Mouse (Mus musculus): ENCODE data around the gene Otogl. TPM values are rescaled to one million over a fixed set of nuclear protein-coding genes. Genes with fewer than 3 reads are reported as not detected.

The Otogl gene
- polyA plus RNA-seq, 1 experiment from 2014 or later = not detected

DNA sequence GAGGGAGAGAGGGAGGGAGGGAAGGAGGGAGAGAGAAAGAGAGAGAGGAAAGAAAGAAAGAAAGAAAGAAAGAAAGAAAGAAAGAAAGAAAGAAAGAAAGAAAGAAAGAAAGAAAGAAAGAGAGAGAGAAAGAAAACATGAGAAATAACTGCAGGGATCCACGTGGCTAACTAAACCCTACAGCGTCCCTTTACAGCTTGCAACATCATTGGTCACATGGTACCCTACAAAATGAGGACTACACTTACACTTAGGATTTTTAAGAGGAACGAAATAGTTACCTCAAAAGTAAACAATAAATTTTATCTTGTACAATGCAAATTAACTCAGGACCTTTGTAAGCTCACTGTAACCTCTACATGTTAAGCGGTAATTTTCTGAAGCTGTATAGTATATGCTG is 15.8 kb downstream of the Otogl start:
- no peak for DNase-seq (ENCODE audit: low spot score)
- Histone ChIP-seq H3K27ac (no peak overlapping the region), H3K4me3 (no peak overlapping the region), H3K36me3 (no peaks in the 10 kb centered on the region), H3K9me3 (replicated peaks) (no peaks in the 10 kb centered on the region), H3K27me3 (ENCODE audit: low read depth, poor library complexity, severe bottlenecking) (no peaks in the 10 kb centered on the region), H3K4me1 (no peaks in the 10 kb centered on the region)
- WGBS = 89% methylated on average over 4 of the region's 4 CpGs

DNA sequence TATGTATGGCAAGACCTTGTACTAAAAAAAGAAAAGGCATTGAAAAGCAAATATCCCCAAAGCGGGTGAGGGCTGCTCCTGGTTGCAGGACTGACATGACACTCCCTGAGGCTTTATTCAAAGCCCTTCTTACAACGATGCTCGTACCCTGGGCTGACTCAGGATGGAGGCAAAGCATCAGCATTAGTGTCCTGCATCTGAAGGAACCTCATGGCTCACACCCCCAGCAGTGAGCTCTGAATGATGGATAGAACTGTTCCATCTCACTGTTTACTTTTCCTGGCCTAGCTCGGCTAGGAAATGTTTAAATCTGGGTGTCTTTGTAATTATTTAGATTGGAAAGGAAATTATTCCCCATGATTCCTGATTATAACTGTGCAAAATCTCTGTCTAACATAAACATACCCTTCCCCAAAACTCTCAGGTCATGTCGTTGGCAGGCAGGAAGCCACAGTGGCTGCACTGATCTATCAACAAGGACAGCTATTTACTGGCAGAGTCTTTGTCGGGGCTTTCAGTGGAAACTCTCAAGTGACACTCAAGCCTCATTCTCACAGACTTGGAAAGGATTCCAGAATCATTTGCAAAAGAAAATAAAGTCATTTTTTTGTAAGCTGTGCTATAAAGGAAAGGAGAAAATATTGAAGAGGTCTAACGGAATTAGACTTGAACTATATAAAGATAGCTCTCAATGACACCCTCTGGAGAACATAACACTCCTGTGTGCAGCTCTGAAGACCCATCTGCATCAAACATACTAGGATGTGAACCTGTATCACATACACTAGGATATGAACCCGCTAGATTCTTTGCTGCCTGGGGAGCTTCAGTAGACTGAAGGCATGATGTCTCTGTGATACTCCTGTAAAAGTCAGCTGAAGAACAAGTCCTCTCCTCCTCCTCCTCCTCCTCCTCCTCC is 17.0 kb downstream of the Otogl start:
- no peak overlapping the region for H3K27ac ChIP-seq
- no peak for DNase-seq (ENCODE audit: low spot score)
- 67% methylated on average over 8 of the region's 8 CpGs for WGBS

DNA sequence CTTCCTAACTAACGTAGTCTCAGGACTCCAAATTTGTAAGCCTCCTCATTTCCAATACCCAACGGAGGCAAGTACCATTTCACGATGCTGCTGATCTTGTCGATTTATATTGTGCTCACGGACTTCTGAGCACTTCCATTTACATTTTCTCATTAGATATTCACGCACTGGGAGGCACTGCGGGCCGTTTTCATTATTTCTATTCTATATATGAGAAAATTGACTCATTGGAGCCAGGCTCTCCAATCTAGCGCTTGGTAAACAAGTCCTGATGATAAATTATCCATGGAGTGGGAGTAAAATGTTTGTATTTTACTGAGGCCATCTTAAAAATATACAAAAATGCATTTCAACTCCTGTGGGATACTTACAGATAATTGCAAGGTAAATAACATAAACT is 21.5 kb downstream of the Otogl start:
- Histone ChIP-seq H3K4me3 (no peak overlapping the region), H3K36me3 (no peaks in the 10 kb centered on the region), H3K27me3 (ENCODE audit: low read depth, poor library complexity, severe bottlenecking) (no peaks in the 10 kb centered on the region), H3K4me1 (no peaks in the 10 kb centered on the region), H3K9me3 (replicated peaks) (no peaks in the 10 kb centered on the region), H3K27ac (no peak overlapping the region)
- WGBS = 91% methylated on average over 9 of the region's 9 CpGs
- no peak for DNase-seq (ENCODE audit: low spot score)

More for the DNA sequence above, 17.0 kb downstream of the Otogl start:
- H3K9me3 ChIP-seq (replicated peaks) = no peaks in the 10 kb centered on the region
- H3K4me1 ChIP-seq = no peaks in the 10 kb centered on the region
- no peaks in the 10 kb centered on the region for H3K27me3 ChIP-seq (ENCODE audit: low read depth, poor library complexity, severe bottlenecking)
- no peaks in the 10 kb centered on the region for H3K36me3 ChIP-seq
- no peak overlapping the region for H3K4me3 ChIP-seq

GRCm38 (mm10) chr10:107872542-107872941 is 39.4 kb downstream of the Otogl start:
- H3K4me1 ChIP-seq = no peaks in the 10 kb centered on the region
- H3K27me3 ChIP-seq (ENCODE audit: low read depth, poor library complexity, severe bottlenecking) = no peaks in the 10 kb centered on the region
- no peaks in the 10 kb centered on the region for H3K36me3 ChIP-seq
- 95% methylated on average over 5 of the region's 5 CpGs for WGBS
- H3K9me3 ChIP-seq (replicated peaks) = no peaks in the 10 kb centered on the region
- no peak overlapping the region for H3K4me3 ChIP-seq
- DNase-seq (ENCODE audit: low spot score) = no peak
- H3K27ac ChIP-seq = no peak overlapping the region

DNA sequence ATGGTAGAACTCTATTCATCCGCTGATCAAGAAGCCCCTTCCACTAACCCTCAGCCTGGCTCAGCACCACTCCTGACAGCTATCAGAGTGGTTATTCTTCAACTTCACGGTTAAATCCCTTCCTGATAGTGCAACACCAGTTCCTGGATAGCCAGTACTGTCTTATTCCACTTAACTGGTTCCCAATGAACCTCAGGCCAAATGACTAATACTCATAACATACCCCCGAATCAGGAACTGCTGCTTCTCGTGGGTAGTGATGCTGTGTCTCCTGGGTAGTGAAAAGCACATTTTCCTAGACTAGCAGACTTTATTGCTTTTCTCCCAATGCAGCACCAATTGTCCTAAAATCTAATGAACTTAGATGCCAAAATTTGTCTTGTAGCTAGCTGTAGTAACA is 39.8 kb downstream of the Otogl start:
- DNase-seq (ENCODE audit: low spot score) = no peak

GRCm38 (mm10) chr10:107870540-107870939 is 41.4 kb downstream of the Otogl start:
- no peaks in the 10 kb centered on the region for H3K4me1 ChIP-seq
- no peaks in the 10 kb centered on the region for H3K27me3 ChIP-seq (ENCODE audit: low read depth, poor library complexity, severe bottlenecking)
- H3K9me3 ChIP-seq (replicated peaks) = no peaks in the 10 kb centered on the region
- no peak overlapping the region for H3K27ac ChIP-seq
- H3K36me3 ChIP-seq = no peaks in the 10 kb centered on the region
- no peak for DNase-seq (ENCODE audit: low spot score)
- WGBS = 88% methylated on average over 7 of the region's 7 CpGs
- H3K4me3 ChIP-seq = no peak overlapping the region

More for the DNA sequence above, 39.8 kb downstream of the Otogl start:
- H3K27me3 ChIP-seq (ENCODE audit: low read depth, poor library complexity, severe bottlenecking) = no peaks in the 10 kb centered on the region
- no peak overlapping the region for H3K4me3 ChIP-seq
- H3K27ac ChIP-seq = no peak overlapping the region
- H3K4me1 ChIP-seq = no peaks in the 10 kb centered on the region
- WGBS = 87% methylated on average over 4 of the region's 4 CpGs
- H3K9me3 ChIP-seq (replicated peaks) = no peaks in the 10 kb centered on the region
- no peaks in the 10 kb centered on the region for H3K36me3 ChIP-seq

DNA sequence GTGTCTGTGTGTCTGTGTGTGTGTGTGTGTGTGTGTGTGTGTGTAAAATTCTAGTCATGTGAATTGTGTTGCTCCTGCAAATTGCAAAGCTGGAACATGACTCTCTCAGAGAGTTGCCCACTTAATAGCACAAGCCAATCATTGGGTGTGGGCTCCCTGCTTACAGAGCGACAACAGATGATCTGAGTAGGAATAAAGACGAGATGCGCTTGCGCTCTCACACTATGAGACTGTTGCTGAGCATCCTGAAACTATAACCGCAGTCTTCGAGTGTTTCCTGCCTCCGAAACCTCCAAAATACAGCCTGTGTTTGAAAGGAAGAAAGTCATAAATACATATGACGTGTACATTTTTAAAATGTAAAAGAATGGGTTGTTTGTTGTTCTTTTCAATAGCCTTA is 43.0 kb downstream of the Otogl start:
- Histone ChIP-seq H3K9me3 (replicated peaks) (no peaks in the 10 kb centered on the region), H3K27me3 (ENCODE audit: low read depth, poor library complexity, severe bottlenecking) (no peaks in the 10 kb centered on the region), H3K4me3 (no peak overlapping the region), H3K4me1 (no peaks in the 10 kb centered on the region), H3K36me3 (no peaks in the 10 kb centered on the region), H3K27ac (no peak overlapping the region)
- 93% methylated on average over 8 of the region's 8 CpGs for WGBS
- no peak for DNase-seq (ENCODE audit: low spot score)

- DNase-seq (ENCODE audit: low spot score) = no peak
- no peaks in the 10 kb centered on the region for H3K4me1 ChIP-seq
- no peak overlapping the region for H3K4me3 ChIP-seq
- no peaks in the 10 kb centered on the region for H3K36me3 ChIP-seq
- WGBS = 90% methylated on average over 4 of the region's 4 CpGs
- H3K27ac ChIP-seq = no peak overlapping the region
- H3K27me3 ChIP-seq (ENCODE audit: low read depth, poor library complexity, severe bottlenecking) = no peaks in the 10 kb centered on the region
- H3K9me3 ChIP-seq (replicated peaks) = no peaks in the 10 kb centered on the region
Observed at GRCm38 (mm10) chr10:107867414-107867813, 44.5 kb downstream of the Otogl start.

DNA sequence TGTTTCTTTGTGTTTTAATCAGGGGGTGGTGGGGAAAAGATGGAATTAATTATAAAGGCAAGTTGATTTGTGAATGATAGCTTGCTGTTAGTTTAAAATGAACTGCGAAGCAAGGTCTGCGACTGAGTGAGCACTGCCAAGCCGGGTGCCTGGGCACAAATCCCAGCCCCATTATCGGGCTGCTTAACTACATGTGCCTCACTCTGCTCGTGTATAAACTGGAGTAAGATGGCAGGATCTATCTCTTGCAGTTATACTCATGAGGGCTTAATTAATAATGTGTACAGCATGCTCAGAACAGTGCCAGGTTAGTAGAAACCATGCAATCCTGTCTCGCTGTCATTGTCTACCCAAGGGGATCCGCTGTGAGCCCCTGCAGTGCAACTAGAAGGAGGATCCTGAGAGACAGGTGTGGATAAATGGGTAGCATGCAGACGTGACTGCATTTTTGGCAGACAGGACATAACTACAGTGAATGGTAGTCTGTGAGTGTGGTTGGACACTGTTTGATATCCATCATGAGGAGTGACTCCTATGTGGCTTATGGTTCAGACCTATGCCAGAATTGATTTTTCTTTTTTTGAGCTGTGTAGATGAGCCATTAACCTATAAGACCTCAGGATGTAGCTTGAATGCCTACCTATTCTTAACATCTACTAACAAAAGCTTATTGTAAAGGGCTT is 51.6 kb downstream of the Otogl start:
- WGBS = 82% methylated on average over 8 of the region's 8 CpGs
- H3K27me3 ChIP-seq (ENCODE audit: low read depth, poor library complexity, severe bottlenecking) = no peaks in the 10 kb centered on the region
- DNase-seq (ENCODE audit: low spot score) = no peak

GRCm38 (mm10) chr10:107859220-107859619 is 52.7 kb downstream of the Otogl start:
- no peak overlapping the region for H3K27ac ChIP-seq
- no peaks in the 10 kb centered on the region for H3K27me3 ChIP-seq (ENCODE audit: low read depth, poor library complexity, severe bottlenecking)
- no peaks in the 10 kb centered on the region for H3K9me3 ChIP-seq (replicated peaks)
- no peak overlapping the region for H3K4me3 ChIP-seq
- H3K36me3 ChIP-seq = no peaks in the 10 kb centered on the region
- no peak for DNase-seq (ENCODE audit: low spot score)
- H3K4me1 ChIP-seq = no peaks in the 10 kb centered on the region
- WGBS = 91% methylated on average over 3 of the region's 3 CpGs

More for the DNA sequence above, 51.6 kb downstream of the Otogl start:
- H3K4me3 ChIP-seq = no peak overlapping the region
- no peak overlapping the region for H3K27ac ChIP-seq
- H3K4me1 ChIP-seq = no peaks in the 10 kb centered on the region
- no peaks in the 10 kb centered on the region for H3K36me3 ChIP-seq
- no peaks in the 10 kb centered on the region for H3K9me3 ChIP-seq (replicated peaks)

DNA sequence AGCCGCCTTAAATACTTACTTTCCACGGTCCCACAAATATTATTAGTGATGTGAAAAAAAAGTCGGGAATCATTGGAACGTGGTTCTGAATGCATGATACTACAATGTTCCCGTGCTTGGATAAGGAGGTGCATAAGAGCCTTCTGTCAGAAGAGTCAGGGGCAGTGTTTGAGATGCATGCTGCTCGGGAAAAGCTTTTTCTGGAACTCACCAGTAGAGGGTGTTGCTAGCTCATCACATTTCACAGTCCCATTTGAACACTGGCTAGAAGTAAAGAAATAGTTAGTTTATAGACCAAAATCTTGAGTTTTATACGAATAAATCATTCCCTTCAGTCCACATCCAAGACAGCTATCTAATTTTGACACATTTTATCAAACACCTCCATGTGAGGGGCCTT is 53.2 kb downstream of the Otogl start:
- H3K36me3 ChIP-seq = no peaks in the 10 kb centered on the region
- no peak overlapping the region for H3K27ac ChIP-seq
- H3K4me1 ChIP-seq = no peaks in the 10 kb centered on the region
- DNase-seq (ENCODE audit: low spot score) = no peak
- H3K4me3 ChIP-seq = no peak overlapping the region
- WGBS = 39% methylated on average over 7 of the region's 7 CpGs
- H3K9me3 ChIP-seq (replicated peaks) = no peaks in the 10 kb centered on the region
- no peaks in the 10 kb centered on the region for H3K27me3 ChIP-seq (ENCODE audit: low read depth, poor library complexity, severe bottlenecking)

DNA sequence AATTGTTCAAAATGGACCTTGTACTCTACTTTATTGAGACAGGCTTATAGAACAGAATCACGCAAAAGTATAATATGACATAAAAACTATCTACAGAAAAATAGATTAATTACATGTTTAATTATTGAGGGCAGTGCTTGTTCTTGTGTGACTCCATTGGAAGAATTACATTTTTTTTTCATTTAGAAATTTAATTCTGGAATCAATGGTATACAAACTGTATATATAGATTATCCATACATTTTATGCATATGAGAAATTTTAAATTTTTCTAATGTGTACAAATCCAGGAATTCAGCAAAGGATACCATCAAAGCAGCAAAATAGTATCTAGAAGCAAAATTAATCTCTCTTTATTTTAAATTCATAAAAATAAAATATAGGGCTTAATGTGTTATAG is 67.0 kb downstream of the Otogl start:
- H3K27ac ChIP-seq = no peak overlapping the region

DNA sequence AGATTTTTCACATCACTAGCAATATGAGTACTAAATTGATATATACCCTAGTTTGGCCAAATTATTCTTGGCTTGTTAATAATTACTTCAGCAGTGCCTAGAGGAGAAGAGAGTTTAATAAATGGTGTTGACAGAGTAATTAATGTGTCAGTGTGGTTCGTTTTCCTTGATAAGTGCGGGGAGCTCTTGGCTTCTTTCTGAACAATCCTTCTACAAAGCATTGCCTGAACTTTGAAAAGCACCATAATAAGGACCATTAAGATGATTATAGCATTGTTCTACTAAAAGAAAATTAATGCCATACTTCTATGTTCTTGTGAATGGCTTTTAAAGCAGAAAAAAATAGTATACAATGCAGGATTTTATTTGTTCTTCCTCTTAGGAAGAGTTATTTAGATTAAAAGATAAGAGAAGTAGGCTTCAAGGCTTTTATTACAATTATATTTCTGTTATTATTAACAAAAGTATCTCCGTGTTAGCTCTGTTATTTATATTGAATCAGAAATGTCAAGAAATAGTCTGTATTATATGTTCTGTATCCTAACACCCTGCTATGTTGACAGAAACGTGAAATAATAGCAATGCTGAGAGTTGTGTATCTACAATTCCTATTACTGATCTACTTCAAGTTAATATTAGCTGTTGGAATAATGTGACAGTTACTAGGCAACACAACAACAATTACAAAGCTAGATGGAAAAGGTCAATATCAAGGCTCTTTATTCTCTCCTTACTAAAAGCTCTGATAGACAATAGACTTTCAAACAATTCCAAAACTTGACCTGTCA is 77.3 kb downstream of the Otogl start:
- Histone ChIP-seq H3K36me3 (no peaks in the 10 kb centered on the region), H3K27ac (no peak overlapping the region), H3K9me3 (replicated peaks) (no peaks in the 10 kb centered on the region), H3K4me3 (no peak overlapping the region), H3K4me1 (no peaks in the 10 kb centered on the region), H3K27me3 (ENCODE audit: low read depth, poor library complexity, severe bottlenecking) (no peaks in the 10 kb centered on the region)
- 73% methylated on average over 4 of the region's 4 CpGs for WGBS
- no peak for DNase-seq (ENCODE audit: low spot score)

More for the DNA sequence above, 67.0 kb downstream of the Otogl start:
- 94% methylated on average over 1 of the region's 1 CpGs for WGBS
- H3K27me3 ChIP-seq (ENCODE audit: low read depth, poor library complexity, severe bottlenecking) = no peaks in the 10 kb centered on the region
- DNase-seq (ENCODE audit: low spot score) = no peak
- H3K4me1 ChIP-seq = no peaks in the 10 kb centered on the region
- H3K36me3 ChIP-seq = no peaks in the 10 kb centered on the region
- H3K4me3 ChIP-seq = no peak overlapping the region
- no peaks in the 10 kb centered on the region for H3K9me3 ChIP-seq (replicated peaks)
